Mouse (Mus musculus) CD4-positive, CD25-positive, alpha-beta regulatory T cell, adult 4 months (primary cell): Measurements from ENCODE around the gene Ugt2b35. TPM values are rescaled to one million over a fixed set of nuclear protein-coding genes. Genes with fewer than 3 reads are reported as not detected.
"Not testable (repeated sequence)": the region's sequence is repeated elsewhere in the genome, so short reads cannot be mapped to it uniquely, and the experiment has no call there.

Source experiments
- ATAC-seq: one replicate; pipeline ENCODE4 v1.8.0; 2017
- polyA plus RNA-seq, 2 experiments: library from polyadenylated mRNA; unstranded; fragments of 100-300 nt; shearing (Covaris generic); gene quantifications; one replicate each; pipeline ENCODE4 v1.2.1; 2017

Gene Ugt2b35
- not detected for polyA plus RNA-seq

DNA sequence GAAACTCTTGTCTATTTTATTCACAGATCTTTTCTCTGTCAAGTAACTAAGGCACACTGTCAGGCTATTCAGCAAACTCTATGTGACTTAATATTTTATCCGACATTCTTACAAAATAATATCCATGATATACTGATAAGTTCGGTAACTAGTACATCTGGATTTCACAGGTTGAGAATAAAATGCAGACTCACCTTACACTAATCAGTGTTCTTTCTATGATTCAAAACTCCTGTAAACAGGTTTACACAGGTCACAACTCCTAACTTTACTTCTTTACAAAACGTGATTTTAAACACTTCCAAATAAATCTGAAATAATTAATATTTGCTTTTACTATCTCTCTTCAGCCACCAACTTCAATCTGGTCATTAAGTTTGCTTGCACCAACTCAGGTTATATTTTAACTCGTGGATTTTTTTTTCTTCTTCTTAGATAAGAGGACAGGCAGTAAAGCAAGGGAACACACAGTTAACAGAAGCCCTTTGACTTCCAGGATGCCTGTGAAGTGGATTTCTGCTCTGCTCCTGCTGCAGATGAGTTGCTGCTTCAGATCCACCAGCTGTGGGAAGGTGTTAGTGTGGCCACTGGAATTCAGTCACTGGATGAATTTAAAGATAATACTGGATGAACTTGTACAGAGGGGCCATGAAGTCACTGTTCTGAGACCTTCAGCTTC lies at the start of gene Ugt2b35:
Gene Ugt2b35 (plus strand): TSS at position 466 of the 679 bp plus-strand sequence.
- ATAC-seq = no peak

DNA sequence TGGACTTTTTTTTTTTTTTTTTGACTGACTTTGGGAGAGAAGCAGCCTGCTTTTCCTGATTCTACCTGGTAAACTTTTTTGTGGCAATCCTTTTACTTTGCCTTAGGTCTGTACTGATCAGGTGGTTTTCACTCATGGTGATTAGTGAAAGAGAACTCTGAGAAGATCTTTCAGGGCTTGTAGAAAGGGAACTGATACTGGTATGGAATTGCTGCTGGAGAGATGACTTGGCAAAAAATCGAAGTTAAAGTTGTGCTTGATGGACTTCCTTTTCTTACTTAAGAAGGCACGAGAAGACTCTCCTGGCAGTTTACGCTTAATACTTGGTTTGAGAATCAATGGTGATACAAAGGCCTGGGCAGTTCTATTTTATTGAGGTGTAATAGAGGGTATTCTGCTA lies 40.2 kb upstream of the Ugt2b35 start:
- ATAC-seq = no peak

- no peak for ATAC-seq
Observed at GRCm38 (mm10) chr5:86961587-86962358, 38.9 kb upstream of the Ugt2b35 start.

DNA sequence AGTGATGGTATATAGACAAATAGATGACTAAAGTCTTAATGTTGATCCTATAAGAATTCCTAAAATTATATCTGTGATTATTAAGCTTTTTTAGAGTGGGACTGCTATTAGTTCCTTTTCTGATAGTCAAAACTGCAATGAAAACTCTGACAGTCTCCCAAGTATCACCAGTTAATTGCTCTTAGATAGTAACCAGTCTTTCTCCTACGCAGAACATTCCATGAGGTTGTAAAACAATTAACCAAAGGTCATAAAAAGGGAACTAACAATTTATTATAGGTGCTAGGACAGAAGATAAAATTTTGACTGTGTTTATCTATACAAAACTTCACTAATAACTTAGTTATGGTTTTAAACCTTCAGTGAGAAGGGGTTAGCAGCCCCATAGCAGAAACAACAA lies 37.8 kb upstream of the Ugt2b35 start:
- ATAC-seq = not testable (repeated sequence)

DNA sequence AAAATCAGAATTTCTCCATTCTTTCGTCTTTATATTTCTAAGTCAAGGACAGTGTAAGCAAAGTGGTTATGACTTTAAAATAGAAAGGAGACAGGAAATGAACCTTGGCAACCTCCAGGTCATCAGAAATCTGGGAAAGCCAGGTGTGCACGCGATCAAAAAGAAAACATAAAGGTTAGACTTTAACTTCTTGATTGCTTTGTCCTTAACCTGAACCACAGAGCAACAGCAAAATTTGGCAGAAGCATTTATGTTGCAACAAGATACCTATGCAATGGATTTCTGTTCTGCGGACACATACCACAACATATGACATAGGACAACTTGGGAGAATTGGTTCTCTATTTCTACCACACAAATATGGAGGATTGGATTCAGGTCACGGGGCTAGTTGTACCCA lies 33.4 kb upstream of the Ugt2b35 start:
- not testable (repeated sequence) for ATAC-seq

DNA sequence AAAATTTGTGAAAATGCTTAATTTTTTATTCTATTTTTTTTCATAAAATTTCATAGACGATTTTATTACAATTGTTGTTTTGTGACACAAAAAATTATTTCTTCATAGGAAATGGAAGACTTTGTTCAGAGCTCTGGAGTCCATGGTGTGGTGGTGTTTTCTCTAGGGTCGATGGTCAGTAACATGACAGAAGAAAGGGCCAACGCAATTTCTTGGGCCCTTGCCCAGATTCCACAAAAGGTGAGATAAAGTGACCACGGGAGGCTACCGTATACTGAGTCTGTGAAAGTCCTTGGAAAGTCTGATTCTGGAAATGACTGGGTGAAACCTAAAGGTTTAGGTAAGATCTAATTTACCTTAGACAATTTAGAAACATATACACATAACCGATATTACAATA lies 4.1 kb downstream of the Ugt2b35 start:
- ATAC-seq = no peak

DNA sequence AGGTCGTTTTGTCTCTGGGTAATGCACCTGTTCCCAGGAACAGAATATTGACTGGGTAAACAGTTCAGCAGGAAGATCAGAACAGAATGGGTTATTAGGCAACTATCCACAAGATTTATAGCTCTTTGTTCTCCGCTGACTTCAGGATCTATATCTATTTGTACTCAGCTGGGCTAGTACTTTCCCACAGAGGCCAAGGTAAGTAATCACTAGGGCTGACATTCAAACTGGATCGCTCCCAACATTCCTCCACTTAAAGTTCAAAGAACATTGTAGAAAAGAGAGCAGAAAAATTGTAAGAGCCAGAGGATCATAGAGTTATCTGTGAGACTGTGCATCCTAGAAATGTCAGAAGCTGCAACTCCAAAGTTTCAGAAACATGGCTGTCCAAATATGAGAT lies 14.8 kb downstream of the Ugt2b35 start:
- ATAC-seq = no peak

DNA sequence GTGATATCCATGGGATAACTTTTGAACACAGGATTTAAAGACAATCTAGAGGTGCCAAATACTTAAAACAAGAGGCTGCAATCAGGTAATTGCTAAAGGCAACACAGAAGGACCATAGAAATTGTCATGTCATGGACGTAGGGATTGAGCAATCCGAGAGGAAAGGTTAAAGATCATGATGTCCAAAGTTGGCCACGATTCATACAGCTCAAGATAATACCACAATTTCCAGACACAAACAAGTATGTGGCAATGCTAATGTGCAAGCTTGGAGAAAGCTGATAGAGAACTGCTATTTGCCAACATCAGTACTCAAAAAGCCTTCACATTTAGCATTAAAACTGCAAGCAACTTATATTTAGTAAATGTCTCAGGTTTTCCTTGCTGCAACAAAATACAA lies 26.7 kb downstream of the Ugt2b35 start:
- no peak for ATAC-seq

DNA sequence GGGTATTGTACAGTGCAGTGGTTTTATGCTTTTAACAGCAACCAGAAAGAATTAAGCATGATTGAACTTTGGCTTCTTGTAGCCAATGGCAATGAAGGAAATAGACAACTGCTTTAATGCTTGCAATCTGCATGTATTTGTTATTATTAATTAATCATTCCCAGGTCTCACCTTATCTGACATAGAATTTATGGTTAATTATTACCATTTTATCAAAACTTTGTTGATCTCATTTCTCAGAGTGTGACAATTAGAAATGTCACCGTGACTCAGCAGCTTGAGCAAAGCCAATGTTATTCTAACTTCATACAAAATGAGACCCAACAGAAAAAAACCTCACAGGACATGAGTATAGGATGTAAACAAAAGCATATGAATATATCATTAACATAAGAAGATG lies 30.0 kb downstream of the Ugt2b35 start:
- ATAC-seq = no peak

Other genes with a start within 250 kb of the Ugt2b35 start
- gene Ythdc1, start 196.6 kb upstream of the Ugt2b35 start, polyA plus RNA-seq = 10 to 100 TPM; 74.9 to 83.7 TPM
- gene Ugt2b34, start 93.9 kb upstream of the Ugt2b35 start, polyA plus RNA-seq = not detected
- not detected for gene Ugt2b1, start 74.3 kb upstream of the Ugt2b35 start, polyA plus RNA-seq
- not detected for gene Ugt2b36, start 91.7 kb downstream of the Ugt2b35 start, polyA plus RNA-seq
- gene Ugt2b5, start 139.5 kb downstream of the Ugt2b35 start, polyA plus RNA-seq = not detected